Mouse (Mus musculus): ENCODE results near the gene Gm813. TPM values are rescaled to one million over a fixed set of nuclear protein-coding genes. Genes with fewer than 3 reads are reported as not detected.

Gene Gm813
- polyA plus RNA-seq, 1 experiment from 2014 or later, result not detected

- Histone ChIP-seq H3K9ac (no peak overlapping the region), H3K4me1 (replicated peaks) (peaks cover 4% of the 10 kb centered on the region), H3K9me3 (replicated peaks) (no peaks in the 10 kb centered on the region), H3K4me2 (no peak overlapping the region), H3K4me3 (no peak overlapping the region), H3K27ac (ENCODE audit: poor library complexity, severe bottlenecking) (no peak overlapping the region), H3K27me3 (replicated peaks) (no peaks in the 10 kb centered on the region), H3K36me3 (no peaks in the 10 kb centered on the region)
- ATAC-seq (ENCODE audit: insufficient number of reproducible peaks, low FRiP score), result no peak
Measured at GRCm38 (mm10) chr16:58604680-58605079, 12.1 kb downstream of the Gm813 start.

- no peak for ATAC-seq (ENCODE audit: insufficient number of reproducible peaks, low FRiP score)
- Histone ChIP-seq H3K9ac (no peak overlapping the region), H3K4me1 (replicated peaks) (peaks cover 4% of the 10 kb centered on the region), H3K9me3 (replicated peaks) (no peaks in the 10 kb centered on the region), H3K27me3 (replicated peaks) (no peaks in the 10 kb centered on the region), H3K27ac (ENCODE audit: poor library complexity, severe bottlenecking) (no peak overlapping the region), H3K4me3 (no peak overlapping the region), H3K4me2 (no peak overlapping the region), H3K36me3 (no peaks in the 10 kb centered on the region)
- WGBS, result 75% methylated on average over 2 of the region's 2 CpGs
Measured at GRCm38 (mm10) chr16:58603831-58604230, 12.9 kb downstream of the Gm813 start.

GRCm38 (mm10) chr16:58600846-58601245 is 15.9 kb downstream of the Gm813 start:
- ATAC-seq (ENCODE audit: insufficient number of reproducible peaks, low FRiP score), result no peak

GRCm38 (mm10) chr16:58591299-58591698 is 25.5 kb downstream of the Gm813 start:
- Histone ChIP-seq H3K27me3 (replicated peaks) (no peaks in the 10 kb centered on the region), H3K9me3 (replicated peaks) (no peaks in the 10 kb centered on the region), H3K4me2 (no peak overlapping the region), H3K4me1 (replicated peaks) (no peaks in the 10 kb centered on the region), H3K9ac (no peak overlapping the region), H3K4me3 (no peak overlapping the region), H3K27ac (ENCODE audit: poor library complexity, severe bottlenecking) (no peak overlapping the region), H3K36me3 (no peaks in the 10 kb centered on the region)
- ATAC-seq (ENCODE audit: insufficient number of reproducible peaks, low FRiP score), result no peak
- WGBS, result 73% methylated on average over 3 of the region's 3 CpGs

More at GRCm38 (mm10) chr16:58600846-58601245, 15.9 kb downstream of the Gm813 start:
- Histone ChIP-seq H3K27ac (ENCODE audit: poor library complexity, severe bottlenecking) (no peak overlapping the region), H3K4me1 (replicated peaks) (no peaks in the 10 kb centered on the region), H3K4me3 (no peak overlapping the region), H3K27me3 (replicated peaks) (no peaks in the 10 kb centered on the region), H3K4me2 (no peak overlapping the region), H3K36me3 (no peaks in the 10 kb centered on the region), H3K9ac (no peak overlapping the region), H3K9me3 (replicated peaks) (no peaks in the 10 kb centered on the region)
- 87% methylated on average over 6 of the region's 6 CpGs for WGBS

GRCm38 (mm10) chr16:58589444-58589843 is 27.3 kb downstream of the Gm813 start:
- H3K9me3 ChIP-seq (replicated peaks), result no peaks in the 10 kb centered on the region
- no peak overlapping the region for H3K4me3 ChIP-seq
- H3K27ac ChIP-seq (ENCODE audit: poor library complexity, severe bottlenecking), result no peak overlapping the region
- no peaks in the 10 kb centered on the region for H3K36me3 ChIP-seq
- no peak for ATAC-seq (ENCODE audit: insufficient number of reproducible peaks, low FRiP score)
- no peaks in the 10 kb centered on the region for H3K4me1 ChIP-seq (replicated peaks)
- no peaks in the 10 kb centered on the region for H3K27me3 ChIP-seq (replicated peaks)
- no peak overlapping the region for H3K4me2 ChIP-seq
- H3K9ac ChIP-seq, result no peak overlapping the region

- Histone ChIP-seq H3K9ac (no peak overlapping the region), H3K9me3 (replicated peaks) (no peaks in the 10 kb centered on the region), H3K27me3 (replicated peaks) (no peaks in the 10 kb centered on the region), H3K36me3 (no peaks in the 10 kb centered on the region), H3K4me1 (replicated peaks) (no peaks in the 10 kb centered on the region), H3K4me3 (no peak overlapping the region), H3K4me2 (no peak overlapping the region), H3K27ac (ENCODE audit: poor library complexity, severe bottlenecking) (no peak overlapping the region)
- ATAC-seq (ENCODE audit: insufficient number of reproducible peaks, low FRiP score), result no peak
- WGBS, result 74% methylated on average over 6 of the region's 6 CpGs
Measured at GRCm38 (mm10) chr16:58573949-58574722, 42.6 kb downstream of the Gm813 start.

GRCm38 (mm10) chr16:58570694-58571264 is 46.0 kb downstream of the Gm813 start:
- H3K27me3 ChIP-seq (replicated peaks), result no peaks in the 10 kb centered on the region
- ATAC-seq (ENCODE audit: insufficient number of reproducible peaks, low FRiP score), result no peak

More at GRCm38 (mm10) chr16:58570694-58571264, 46.0 kb downstream of the Gm813 start:
- H3K36me3 ChIP-seq, result no peaks in the 10 kb centered on the region
- H3K4me1 ChIP-seq (replicated peaks), result no peaks in the 10 kb centered on the region
- H3K4me3 ChIP-seq, result no peak overlapping the region
- no peak overlapping the region for H3K9ac ChIP-seq
- no peak overlapping the region for H3K4me2 ChIP-seq
- H3K27ac ChIP-seq (ENCODE audit: poor library complexity, severe bottlenecking), result no peak overlapping the region
- no peaks in the 10 kb centered on the region for H3K9me3 ChIP-seq (replicated peaks)

Other genes starting within 250 kb of the Gm813 start
- gene Dcbld2, start 208.5 kb downstream of the Gm813 start, polyA plus RNA-seq (2016; fragmentation: Nextera tagmentation; extraction: Ambion mirVana), result 16.1 and 18.5 TPM in 2 replicates
- 15.9 and 18.2 TPM in 2 replicates for gene St3gal6, start 92.7 kb downstream of the Gm813 start, polyA plus RNA-seq (2016; fragmentation: Nextera tagmentation; extraction: Ambion mirVana)
- gene E330017A01Rik, start 21.8 kb upstream of the Gm813 start, polyA plus RNA-seq (2016; fragmentation: Nextera tagmentation; extraction: Ambion mirVana), result 0.17 TPM in 1 of 2 replicates, not detected in the other
- gene Cpox, start 53.3 kb upstream of the Gm813 start, polyA plus RNA-seq (2016; fragmentation: Nextera tagmentation; extraction: Ambion mirVana), result 39.9 and 48.0 TPM in 2 replicates
- not detected in 2 replicates for gene Gpr15, start 102.1 kb upstream of the Gm813 start, polyA plus RNA-seq (2016; fragmentation: Nextera tagmentation; extraction: Ambion mirVana)
- 111 and 112 TPM in 2 replicates for gene Cldnd1, start 110.9 kb upstream of the Gm813 start, polyA plus RNA-seq (2016; fragmentation: Nextera tagmentation; extraction: Ambion mirVana)
- not detected in 2 replicates for gene Olfr172, start 146.2 kb upstream of the Gm813 start, polyA plus RNA-seq (2016; fragmentation: Nextera tagmentation; extraction: Ambion mirVana)
- not detected in 2 replicates for gene Olfr173, start 183.3 kb upstream of the Gm813 start, polyA plus RNA-seq (2016; fragmentation: Nextera tagmentation; extraction: Ambion mirVana)
- not detected in 2 replicates for gene Olfr175-ps1, start 209.8 kb upstream of the Gm813 start, polyA plus RNA-seq (2016; fragmentation: Nextera tagmentation; extraction: Ambion mirVana)